Mouse (Mus musculus): ENCODE measurements at regions not wholly inside any gene's neighbourhood (a gene's known extent, or its start where the extent isn't known, plus 50 kb on each side); places are given as distances from the start of the nearest gene placed in this dataset.

- no peaks in the 10 kb centered on the region for H3K36me3 ChIP-seq (ENCODE audit: control insufficient read depth, insufficient read depth)
- H3K4me3 ChIP-seq = no peak overlapping the region
- H3ac ChIP-seq (ENCODE audit: control insufficient read depth, insufficient read length) = no peak overlapping the region
- H3K79me2 ChIP-seq (ENCODE audit: control insufficient read depth, insufficient read depth) = no peaks in the 10 kb centered on the region
- H3K4me2 ChIP-seq (ENCODE audit: low read depth) = no peak overlapping the region
- H3K27me3 ChIP-seq (ENCODE audit: control insufficient read depth, insufficient read depth, insufficient read length) = no peaks in the 10 kb centered on the region
- TF ChIP-seq MYOD1 (IDR thresholded peaks at IDR 0.05; ENCODE audit: control insufficient read depth in 1 of 3, insufficient read length in 2 of 3, low read depth in 2 of 3) (no peak), SRF (IDR thresholded peaks at IDR 0.05; ENCODE audit: control insufficient read depth, insufficient read length, low read depth) (no peak), CEBPB (IDR thresholded peaks at IDR 0.05; ENCODE audit: insufficient read depth, poor library complexity, severe bottlenecking) (no peak), E2F4 (IDR thresholded peaks at IDR 0.05; ENCODE audit: insufficient read depth) (no peak), POLR2AphosphoS2 (IDR thresholded peaks at IDR 0.05; ENCODE audit: insufficient read length, low read depth) (no peak), TCF3 (IDR thresholded peaks at IDR 0.05; ENCODE audit: insufficient read length, low read depth) (no peak), TCF12 (IDR thresholded peaks at IDR 0.05; ENCODE audit: insufficient read depth, poor library complexity, severe bottlenecking) (no peak), MYOG (IDR thresholded peaks at IDR 0.05; ENCODE audit: control insufficient read depth in 1 of 3, insufficient read depth in 1 of 3, insufficient read length in 2 of 3, low read depth in 2 of 3) (no peak), POLR2A (IDR thresholded peaks at IDR 0.05; ENCODE audit: insufficient read length, low read depth) (no peak)
These were observed 106.5 kb upstream of the Trpc4 start for GRCm38 (mm10) chr3:54049370-54049769.

- Histone ChIP-seq H3K4me2 (ENCODE audit: low read depth) (no peak overlapping the region), H3K27me3 (ENCODE audit: control insufficient read depth, insufficient read depth, insufficient read length) (no peaks in the 10 kb centered on the region), H3K36me3 (ENCODE audit: control insufficient read depth, insufficient read depth) (no peaks in the 10 kb centered on the region), H3K79me2 (ENCODE audit: control insufficient read depth, insufficient read depth) (no peaks in the 10 kb centered on the region), H3ac (ENCODE audit: control insufficient read depth, insufficient read length) (no peak overlapping the region), H3K4me3 (no peak overlapping the region)
- TF ChIP-seq MYOG (IDR thresholded peaks at IDR 0.05; ENCODE audit: control insufficient read depth in 1 of 3, insufficient read depth in 1 of 3, insufficient read length in 2 of 3, low read depth in 2 of 3) = no peak
- no peak for TF ChIP-seq MYOD1 (IDR thresholded peaks at IDR 0.05; ENCODE audit: control insufficient read depth in 1 of 3, insufficient read length in 2 of 3, low read depth in 2 of 3)
- TF ChIP-seq POLR2A (IDR thresholded peaks at IDR 0.05; ENCODE audit: insufficient read length, low read depth) = no peak
- TF ChIP-seq TCF12 (IDR thresholded peaks at IDR 0.05; ENCODE audit: insufficient read depth, poor library complexity, severe bottlenecking) = no peak
- no peak for TF ChIP-seq E2F4 (IDR thresholded peaks at IDR 0.05; ENCODE audit: insufficient read depth)
- no peak for TF ChIP-seq CEBPB (IDR thresholded peaks at IDR 0.05; ENCODE audit: insufficient read depth, poor library complexity, severe bottlenecking)
- TF ChIP-seq SRF (IDR thresholded peaks at IDR 0.05; ENCODE audit: control insufficient read depth, insufficient read length, low read depth) = no peak
- no peak for TF ChIP-seq REST (IDR thresholded peaks at IDR 0.05; ENCODE audit: insufficient read depth, insufficient read length)
- no peak for TF ChIP-seq USF1 (IDR thresholded peaks at IDR 0.05; ENCODE audit: low read depth)
- no peak for TF ChIP-seq POLR2AphosphoS2 (IDR thresholded peaks at IDR 0.05; ENCODE audit: insufficient read length, low read depth)
- TF ChIP-seq MAX (IDR thresholded peaks at IDR 0.05; ENCODE audit: low read depth) = no peak
- no peak for TF ChIP-seq TCF3 (IDR thresholded peaks at IDR 0.05; ENCODE audit: insufficient read length, low read depth)
These were observed 107.7 kb upstream of the Trpc4 start for GRCm38 (mm10) chr3:54048091-54048670.

- H3K79me2 ChIP-seq (ENCODE audit: control insufficient read depth, insufficient read depth) = no peaks in the 10 kb centered on the region
- TF ChIP-seq POLR2A (IDR thresholded peaks at IDR 0.05; ENCODE audit: insufficient read length, low read depth) = no peak
- TF ChIP-seq POLR2AphosphoS2 (IDR thresholded peaks at IDR 0.05; ENCODE audit: insufficient read length, low read depth) = no peak
- TF ChIP-seq TCF3 (IDR thresholded peaks at IDR 0.05; ENCODE audit: insufficient read length, low read depth) = no peak
- no peak for TF ChIP-seq MAX (IDR thresholded peaks at IDR 0.05; ENCODE audit: low read depth)
- no peak for TF ChIP-seq CEBPB (IDR thresholded peaks at IDR 0.05; ENCODE audit: insufficient read depth, poor library complexity, severe bottlenecking)
- no peak for TF ChIP-seq SRF (IDR thresholded peaks at IDR 0.05; ENCODE audit: control insufficient read depth, insufficient read length, low read depth)
- TF ChIP-seq USF1 (IDR thresholded peaks at IDR 0.05; ENCODE audit: low read depth) = no peak
- TF ChIP-seq REST (IDR thresholded peaks at IDR 0.05; ENCODE audit: insufficient read depth, insufficient read length) = no peak
- no peak for TF ChIP-seq E2F4 (IDR thresholded peaks at IDR 0.05; ENCODE audit: insufficient read depth)
- no peak for TF ChIP-seq TCF12 (IDR thresholded peaks at IDR 0.05; ENCODE audit: insufficient read depth, poor library complexity, severe bottlenecking)
- no peak for TF ChIP-seq MYOD1 (IDR thresholded peaks at IDR 0.05; ENCODE audit: control insufficient read depth in 1 of 3, insufficient read length in 2 of 3, low read depth in 2 of 3)
- TF ChIP-seq MYOG (IDR thresholded peaks at IDR 0.05; ENCODE audit: control insufficient read depth in 1 of 3, insufficient read depth in 1 of 3, insufficient read length in 2 of 3, low read depth in 2 of 3) = no peak
- H3K4me3 ChIP-seq = no peak overlapping the region
- H3K4me2 ChIP-seq (ENCODE audit: low read depth) = no peak overlapping the region
- no peaks in the 10 kb centered on the region for H3K36me3 ChIP-seq (ENCODE audit: control insufficient read depth, insufficient read depth)
- no peaks in the 10 kb centered on the region for H3K27me3 ChIP-seq (ENCODE audit: control insufficient read depth, insufficient read depth, insufficient read length)
- H3ac ChIP-seq (ENCODE audit: control insufficient read depth, insufficient read length) = no peak overlapping the region
These were observed 128.5 kb upstream of the Trpc4 start for GRCm38 (mm10) chr3:54027365-54027764.

GRCm38 (mm10) chr3:54020196-54020595 lies 135.6 kb upstream of the Trpc4 start:
- H3K36me3 ChIP-seq (ENCODE audit: control insufficient read depth, insufficient read depth) = no peaks in the 10 kb centered on the region
- no peak overlapping the region for H3K4me3 ChIP-seq
- no peak overlapping the region for H3K4me2 ChIP-seq (ENCODE audit: low read depth)
- H3K27me3 ChIP-seq (ENCODE audit: control insufficient read depth, insufficient read depth, insufficient read length) = no peaks in the 10 kb centered on the region
- H3K79me2 ChIP-seq (ENCODE audit: control insufficient read depth, insufficient read depth) = no peaks in the 10 kb centered on the region
- H3ac ChIP-seq (ENCODE audit: control insufficient read depth, insufficient read length) = no peak overlapping the region
- TF ChIP-seq SRF (IDR thresholded peaks at IDR 0.05; ENCODE audit: control insufficient read depth, insufficient read length, low read depth) (no peak), MYOD1 (IDR thresholded peaks at IDR 0.05; ENCODE audit: control insufficient read depth in 1 of 3, insufficient read length in 2 of 3, low read depth in 2 of 3) (no peak), E2F4 (IDR thresholded peaks at IDR 0.05; ENCODE audit: insufficient read depth) (no peak), TCF3 (IDR thresholded peaks at IDR 0.05; ENCODE audit: insufficient read length, low read depth) (no peak), MYOG (IDR thresholded peaks at IDR 0.05; ENCODE audit: control insufficient read depth in 1 of 3, insufficient read depth in 1 of 3, insufficient read length in 2 of 3, low read depth in 2 of 3) (no peak), TCF12 (IDR thresholded peaks at IDR 0.05; ENCODE audit: insufficient read depth, poor library complexity, severe bottlenecking) (no peak), POLR2A (IDR thresholded peaks at IDR 0.05; ENCODE audit: insufficient read length, low read depth) (no peak), CEBPB (IDR thresholded peaks at IDR 0.05; ENCODE audit: insufficient read depth, poor library complexity, severe bottlenecking) (no peak), USF1 (IDR thresholded peaks at IDR 0.05; ENCODE audit: low read depth) (no peak), REST (IDR thresholded peaks at IDR 0.05; ENCODE audit: insufficient read depth, insufficient read length) (no peak), MAX (IDR thresholded peaks at IDR 0.05; ENCODE audit: low read depth) (no peak), POLR2AphosphoS2 (IDR thresholded peaks at IDR 0.05; ENCODE audit: insufficient read length, low read depth) (no peak)

All from myocyte (in vitro differentiated cells).